Mouse (Mus musculus): Measurements from ENCODE around the gene Megf11.

- TF ChIP-seq CTCF (IDR thresholded peaks at IDR 0.05; ENCODE audit: low read depth, low read length): no peak
- no peak for TF ChIP-seq GATA1 (IDR thresholded peaks at IDR 0.05; ENCODE audit: borderline replicate concordance, low read length)
Measured at GRCm38 (mm10) chr9:64638250-64638649, 252.8 kb downstream of the Megf11 start.

Measured in G1E (cell line).